Mouse (Mus musculus) erythroblast, embryonic 14.5 days (primary cell): ENCODE results near the gene Odc1.

Source experiments
- GATA1 ChIP-seq: IDR thresholded peaks from 2 replicates; pipeline ENCODE4 v1.6.1; 2012; ENCODE audit warnings: low read length, inconsistent platforms, mixed read lengths
- TAL1 ChIP-seq: IDR thresholded peaks from 3 replicates; pipeline ENCODE4 v1.6.1; 2012; ENCODE audit warnings: low read length, inconsistent platforms, mixed read lengths

DNA sequence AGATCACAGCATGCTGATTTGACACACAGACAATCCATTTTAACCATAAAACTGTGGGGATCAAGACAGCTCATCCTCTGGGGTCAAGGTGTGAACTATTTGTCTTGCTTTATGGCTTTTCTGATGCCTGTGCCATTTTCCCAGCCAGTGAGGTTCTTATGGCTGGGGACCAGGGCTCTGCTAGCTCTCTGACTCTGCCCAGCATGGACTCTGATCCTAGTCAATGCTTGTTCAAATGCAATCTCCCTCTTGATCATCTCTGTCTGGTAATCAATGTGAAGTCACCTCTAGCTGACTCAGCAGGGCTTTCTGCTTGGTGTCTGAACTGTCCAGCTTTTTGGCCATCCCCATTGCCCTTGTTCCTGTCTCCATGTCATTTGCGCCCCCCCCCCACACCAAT is 50.6 kb downstream of the Odc1 start:
- no peak for TF ChIP-seq GATA1
- no peak for TF ChIP-seq TAL1
